25 mouse cellular contexts compared by ENCODE assay signal in genomic region chr3:38152408-38152807, GRCm38 (mm10).
DNase-seq lines count a peak whose midpoint lies in the region; ATAC-seq and TF ChIP-seq lines count a peak whose summit lies in the region.
"Had no signal": no experiment of that assay in that cellular context is flagged by ENCODE, and none has a peak within 500 bp of the region (broad histone marks: within the 10 kb centered on the region; RNA-seq: fewer than 3 reads in every experiment).

No protein-coding gene starts in this region.

- TF ChIP-seq CTCF in kidney, postnatal 0 days (IDR thresholded peaks at IDR 0.05; ENCODE audit: low read depth), result no peak

- H3K4me3 ChIP-seq in kidney, postnatal 0 days (replicated peaks; ENCODE audit: low read depth, low read length), result no peak overlapping the region
- no peak overlapping the region for H3K4me3 ChIP-seq in embryonic facial prominence, embryonic 15.5 days (replicated peaks)
- H3K4me3 ChIP-seq in intestine, embryonic 16.5 days (ENCODE audit: low read length), result no peak overlapping the region
- no peak overlapping the region for H3K4me3 ChIP-seq in stomach, embryonic 15.5 days (replicated peaks)
- H3K4me3 ChIP-seq: embryonic facial prominence, embryonic 13.5 days; heart, adult 2 months; heart, embryonic 10.5 days; heart, embryonic 13.5 days had no signal

- no peak overlapping the region for H3K9ac ChIP-seq in kidney, postnatal 0 days (ENCODE audit: low read depth, low read length)
- no peak overlapping the region for H3K9ac ChIP-seq in embryonic facial prominence, embryonic 15.5 days
- no peak overlapping the region for H3K9ac ChIP-seq in intestine, embryonic 16.5 days (ENCODE audit: low read depth, low read length)
- no peak overlapping the region for H3K9ac ChIP-seq in stomach, embryonic 15.5 days
- H3K9ac ChIP-seq: embryonic facial prominence, embryonic 13.5 days; heart, embryonic 13.5 days; hindbrain, embryonic 14.5 days had no signal

- H3K27me3 ChIP-seq in kidney, postnatal 0 days (ENCODE audit: insufficient read depth, low read length), result no peaks in the 10 kb centered on the region
- H3K27me3 ChIP-seq in embryonic facial prominence, embryonic 15.5 days, result no peaks in the 10 kb centered on the region
- H3K27me3 ChIP-seq in intestine, embryonic 16.5 days (replicated peaks; ENCODE audit: control insufficient read depth, insufficient read depth, low read length), result no peaks in the 10 kb centered on the region
- no peaks in the 10 kb centered on the region for H3K27me3 ChIP-seq in stomach, embryonic 15.5 days (replicated peaks)
- H3K27me3 ChIP-seq: embryonic facial prominence, embryonic 13.5 days; heart, embryonic 13.5 days had no signal

- no peaks in the 10 kb centered on the region for H3K36me3 ChIP-seq in kidney, postnatal 0 days (ENCODE audit: insufficient read depth, low read length)
- H3K36me3 ChIP-seq in embryonic facial prominence, embryonic 15.5 days, result no peaks in the 10 kb centered on the region
- H3K36me3 ChIP-seq in intestine, embryonic 16.5 days (ENCODE audit: control insufficient read depth, insufficient read depth, low read length), result no peaks in the 10 kb centered on the region
- H3K36me3 ChIP-seq in stomach, embryonic 15.5 days, result no peaks in the 10 kb centered on the region
- H3K36me3 ChIP-seq: embryonic facial prominence, embryonic 13.5 days; heart, embryonic 10.5 days; heart, embryonic 13.5 days had no signal

- ATAC-seq in kidney, postnatal 0 days (replicated peaks; ENCODE audit: low FRiP score, low read depth), result no peak
- peak; percentile 51; the same call in 1 of the 2 replicates for ATAC-seq in embryonic facial prominence, embryonic 15.5 days (ENCODE audit: insufficient number of reproducible peaks, low FRiP score, low TSS enrichment, low read depth)
- ATAC-seq in intestine, embryonic 16.5 days, result 0 out of 2 replicates have a peak, but pooled peaks have one; percentile 59
- peak; percentile 80; the same call in 1 of the 2 replicates for ATAC-seq in stomach, embryonic 15.5 days (ENCODE audit: insufficient read depth, low FRiP score, low read depth)
- ATAC-seq in megakaryocyte-erythroid progenitor cell, adult 5-6 weeks (replicated peaks; ENCODE audit: low FRiP score, low TSS enrichment, poor library complexity, severe bottlenecking), result no peak
- ATAC-seq in monocyte, adult 5-6 weeks (replicated peaks; ENCODE audit: insufficient number of reproducible peaks, low FRiP score, low TSS enrichment, poor library complexity, severe bottlenecking), result no peak
- ATAC-seq: CD4-positive, CD25-positive, alpha-beta regulatory T cell, adult 4 months; forebrain, embryonic 14.5 days had no signal

- no peak overlapping the region for H3K4me2 ChIP-seq in kidney, postnatal 0 days (ENCODE audit: low read length)
- no peak overlapping the region for H3K4me2 ChIP-seq in embryonic facial prominence, embryonic 15.5 days (replicated peaks)
- no peak overlapping the region for H3K4me2 ChIP-seq in intestine, embryonic 16.5 days (ENCODE audit: low read depth, low read length)
- H3K4me2 ChIP-seq in stomach, embryonic 15.5 days, result no peak overlapping the region
- H3K4me2 ChIP-seq: embryonic facial prominence, embryonic 13.5 days; heart, embryonic 13.5 days; hindbrain, embryonic 14.5 days had no signal

- H3K4me1 ChIP-seq in kidney, postnatal 0 days (replicated peaks; ENCODE audit: insufficient read depth, low read length), result peaks cover 5% of the 10 kb centered on the region; the same call in 1 of the 2 replicates
- no peaks in the 10 kb centered on the region for H3K4me1 ChIP-seq in embryonic facial prominence, embryonic 15.5 days
- 0 out of 2 replicates have a peak, but pooled peaks cover 2% of the 10 kb centered on the region for H3K4me1 ChIP-seq in intestine, embryonic 16.5 days (ENCODE audit: control insufficient read depth, insufficient read depth, low read length)
- no peaks in the 10 kb centered on the region for H3K4me1 ChIP-seq in stomach, embryonic 15.5 days
- H3K4me1 ChIP-seq: embryonic facial prominence, embryonic 13.5 days; heart, embryonic 10.5 days; heart, embryonic 13.5 days had no signal

- H3K9me3 ChIP-seq in kidney, postnatal 0 days (replicated peaks; ENCODE audit: low read length), result no peaks in the 10 kb centered on the region
- H3K9me3 ChIP-seq in embryonic facial prominence, embryonic 15.5 days (replicated peaks), result no peaks in the 10 kb centered on the region
- no peaks in the 10 kb centered on the region for H3K9me3 ChIP-seq in intestine, embryonic 16.5 days (ENCODE audit: control insufficient read depth, low read length)
- no peaks in the 10 kb centered on the region for H3K9me3 ChIP-seq in stomach, embryonic 15.5 days
- H3K9me3 ChIP-seq: embryonic facial prominence, embryonic 13.5 days; heart, embryonic 10.5 days; heart, embryonic 13.5 days had no signal

- DNase-seq in kidney, postnatal 0 days (ENCODE audit: low spot score), result peak; percentile 66
- DNase-seq in kidney, postnatal 36 days, result no peak
- DNase-seq in urinary bladder, adult 2 months (ENCODE audit: low spot score), result no peak
- DNase-seq: adrenal gland, adult 2 months; adrenal gland, postnatal 14 days; cerebellum, adult 11 months; cerebellum, adult 2 months; cerebellum, adult 9-11 months; cerebellum, postnatal 25 days; gastrocnemius, postnatal 10 days; gastrocnemius, postnatal 36 days; heart, adult 2 months; heart, postnatal 14 days; heart, postnatal 4 days had no signal

- no peak overlapping the region for H3K27ac ChIP-seq in kidney, postnatal 0 days
- no peak overlapping the region for H3K27ac ChIP-seq in embryonic facial prominence, embryonic 15.5 days (replicated peaks)
- H3K27ac ChIP-seq in intestine, embryonic 16.5 days (ENCODE audit: low read length), result no peak overlapping the region
- no peak overlapping the region for H3K27ac ChIP-seq in stomach, embryonic 15.5 days
- H3K27ac ChIP-seq: embryonic facial prominence, embryonic 13.5 days; heart, adult 2 months; heart, embryonic 10.5 days; heart, embryonic 13.5 days; hindbrain, embryonic 14.5 days had no signal

- 63% methylated on average over 1 of the region's 1 CpGs for WGBS in kidney, postnatal 0 days
- WGBS in embryonic facial prominence, embryonic 15.5 days, result 46% methylated on average over 1 of the region's 1 CpGs
- 54% methylated on average over 1 of the region's 1 CpGs for WGBS in intestine, embryonic 16.5 days
- 37% methylated on average over 1 of the region's 1 CpGs for WGBS in stomach, embryonic 15.5 days

Comparison
In these comparisons a context has a peak if more than half of its experiments do, and no peak if none do; other contexts are left out.
1. ATAC-seq: peak in embryonic facial prominence, embryonic 15.5 days (single experiment), intestine, embryonic 16.5 days (single experiment) and stomach, embryonic 15.5 days (single experiment); none in kidney, postnatal 0 days (single experiment), megakaryocyte-erythroid progenitor cell, adult 5-6 weeks (single experiment) and monocyte, adult 5-6 weeks (single experiment).